Mouse (Mus musculus) monocyte, adult 2 months (primary cell): ENCODE measurements around the gene Gamt.
"Not testable (repeated sequence)": the region's sequence is repeated elsewhere in the genome, so short reads cannot be mapped to it uniquely, and the experiment has no call there.

Experiments
- DNase-seq, 2 experiments: peaks; one replicate each; pipeline ENCODE4 v3.0.0; 2022; ENCODE audit warnings: low spot score in 2 of 2, low read depth in 1 of 2

Gamt gene

DNA sequence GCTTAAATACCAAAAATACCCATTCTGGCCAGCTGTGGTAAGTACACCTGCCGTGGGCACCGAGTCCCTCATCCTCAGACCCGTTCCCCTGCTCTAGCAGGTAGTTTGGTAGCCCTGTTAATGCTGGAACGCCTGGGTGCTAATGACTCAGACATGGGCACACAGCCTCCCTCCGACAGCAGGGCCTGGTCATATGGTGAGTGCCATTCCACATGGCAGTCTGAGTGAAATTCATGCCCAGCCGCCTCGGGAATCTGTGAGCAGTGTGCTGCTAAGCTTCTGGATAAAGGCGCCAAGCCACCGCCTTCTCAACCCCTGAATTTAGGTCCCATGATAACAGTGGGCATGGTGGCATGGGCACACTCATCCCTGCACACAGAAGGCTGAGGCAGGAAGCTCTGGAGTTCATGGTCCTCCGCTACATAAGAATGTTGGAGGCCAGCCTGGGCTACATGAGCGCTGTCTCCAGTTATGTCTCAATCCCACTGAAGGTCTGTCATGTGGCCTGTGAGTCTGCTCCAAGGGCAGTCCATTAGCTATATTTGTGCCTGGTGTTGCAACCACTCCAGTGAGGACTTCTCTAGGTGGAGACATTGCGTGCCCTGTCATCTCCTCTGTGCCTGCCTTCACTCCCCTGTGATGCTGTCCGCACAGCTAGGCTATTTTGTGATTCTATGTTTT is 24.5 kb downstream of the Gamt start:
- DNase-seq, result no peak

DNA sequence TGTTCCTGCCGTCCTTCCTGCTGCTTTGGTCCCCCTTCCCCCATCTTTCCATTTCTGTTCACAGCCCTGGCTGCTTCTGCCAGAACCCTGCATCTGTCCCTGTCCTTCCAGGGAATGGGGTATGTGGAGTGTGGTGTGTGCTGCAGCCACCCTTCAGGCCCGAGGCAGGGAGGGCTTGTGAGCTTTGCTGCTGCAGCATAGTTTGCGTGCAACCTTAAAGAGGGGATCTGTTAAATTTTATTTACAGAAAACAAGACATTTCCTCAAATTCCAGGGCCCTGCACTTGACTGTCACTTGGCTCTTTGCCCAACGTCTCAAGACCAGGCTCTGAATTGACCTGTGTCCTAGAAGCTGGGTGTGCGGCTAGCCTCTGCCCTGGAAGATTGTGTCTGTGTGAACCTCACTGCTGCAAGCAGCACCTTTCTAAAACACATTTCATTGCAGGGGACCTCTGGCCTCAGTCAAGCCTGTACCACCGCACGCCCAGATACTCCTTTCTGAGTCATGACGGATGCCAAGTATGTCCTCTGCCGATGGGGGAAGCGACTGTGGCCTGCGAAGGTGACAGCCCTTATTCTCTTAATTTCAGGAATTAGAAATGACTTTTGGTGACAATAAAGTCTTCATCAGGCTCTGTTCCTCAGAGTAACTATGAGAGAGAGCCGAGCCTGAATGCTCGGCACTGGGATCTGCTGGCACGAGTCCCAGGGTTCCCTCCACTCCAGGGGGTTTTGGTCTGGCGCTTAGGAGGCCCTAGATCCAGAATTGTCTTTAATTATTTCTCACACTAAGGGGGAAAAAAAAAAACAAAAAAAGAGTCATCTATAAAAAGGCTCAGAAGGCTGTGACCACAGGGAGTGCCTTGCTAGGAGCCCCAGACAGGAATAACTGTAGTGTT is 32.7 kb downstream of the Gamt start:
- DNase-seq, result no peak

DNA sequence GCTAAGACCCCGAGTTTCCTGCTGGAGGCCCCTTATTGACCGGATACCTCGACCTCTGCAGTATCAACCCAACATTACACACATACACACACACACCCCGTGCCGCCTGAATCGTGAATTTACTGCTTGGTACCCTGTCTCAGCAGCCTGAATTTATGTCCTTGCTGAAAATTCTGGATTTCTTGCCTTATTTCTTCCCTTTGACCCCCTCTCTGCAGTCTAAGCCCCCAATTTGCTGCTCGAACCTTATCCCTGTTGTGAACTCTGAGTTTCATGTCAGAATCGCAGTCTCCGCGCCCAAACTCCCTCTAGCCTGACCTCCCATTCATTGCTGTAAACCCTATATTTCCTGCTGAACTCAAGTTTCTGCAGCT is 33.7 kb downstream of the Gamt start:
- no peak for DNase-seq

DNA sequence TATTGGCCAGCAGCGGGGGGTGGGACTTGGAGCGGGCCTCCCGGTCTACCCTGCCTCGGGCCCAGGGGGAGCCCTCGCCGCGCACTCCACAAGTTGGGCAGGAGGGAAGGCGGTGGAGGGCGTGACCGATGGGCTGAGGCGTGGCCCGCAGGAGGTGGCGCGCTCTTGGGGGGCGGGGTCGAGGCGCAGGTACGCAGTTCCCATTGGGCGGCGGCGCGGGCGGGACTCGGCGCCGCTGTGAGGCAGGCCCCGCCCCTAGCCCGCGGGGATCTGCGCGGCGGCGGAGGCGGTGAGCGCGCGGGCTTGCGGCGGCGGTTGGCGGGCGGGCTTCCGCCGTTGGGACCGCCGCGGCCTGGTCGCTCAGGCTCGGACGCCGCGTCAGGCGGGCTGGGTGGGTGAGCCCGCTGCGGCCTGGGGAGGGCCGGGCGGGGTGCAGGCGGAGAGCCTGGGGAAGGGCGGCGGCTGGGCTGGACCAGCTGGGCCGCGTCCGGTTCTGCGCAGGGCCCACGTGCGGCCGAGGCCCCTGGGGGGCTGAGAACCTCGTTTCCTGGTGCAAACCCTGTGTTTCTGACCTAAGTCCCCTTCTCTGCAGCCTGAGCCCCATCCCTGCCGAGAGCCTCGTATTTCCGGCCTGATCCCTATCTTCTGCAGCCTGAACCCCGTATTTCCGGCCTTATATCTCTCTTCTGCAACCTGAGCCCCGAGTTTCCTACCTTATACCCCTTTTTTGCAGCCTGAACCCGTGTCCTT is 34.2 kb downstream of the Gamt start, which contains the start of gene Mum1:
Gene Mum1, plus strand, starts transcription at position 19 of the 750 bp plus-strand sequence.
- DNase-seq, result peak; percentile 93 to 96

DNA sequence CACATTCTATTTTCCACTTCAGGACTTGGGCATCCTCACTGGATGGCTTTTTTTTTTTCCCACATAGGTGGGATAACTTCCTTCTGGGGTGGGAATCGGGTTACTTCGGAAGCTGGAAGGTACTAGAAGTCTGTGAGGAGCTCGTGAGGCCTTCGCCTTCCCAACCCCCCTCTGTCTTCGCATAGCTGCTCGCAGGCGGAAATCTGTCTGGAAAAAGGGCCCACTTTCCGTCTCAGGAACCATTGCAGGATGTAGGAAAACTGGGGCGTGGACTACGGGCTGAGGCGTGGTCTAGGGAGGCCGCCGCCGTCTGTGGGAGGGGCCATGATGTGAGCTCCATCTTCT is 34.8 kb downstream of the Gamt start:
- no peak for DNase-seq

DNA sequence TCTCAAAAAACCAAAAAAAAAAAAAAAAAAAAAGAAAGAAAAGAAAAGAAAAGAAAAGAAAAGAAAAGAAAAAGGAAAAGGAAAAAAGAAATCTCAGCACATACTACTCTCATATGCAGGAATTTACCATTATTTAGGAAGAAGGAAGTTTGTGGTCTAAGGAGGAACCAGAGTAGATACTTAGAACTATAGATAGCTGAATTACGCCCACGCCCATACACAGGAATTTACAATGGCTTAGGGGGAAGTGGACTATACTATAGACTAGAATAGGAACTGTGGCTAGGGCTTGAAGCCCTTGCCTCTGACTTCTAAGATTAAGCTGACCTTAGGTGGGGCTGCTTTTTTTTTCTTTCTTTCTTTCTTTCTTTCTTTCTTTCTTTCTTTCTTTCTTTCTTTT is 37.7 kb downstream of the Gamt start:
- DNase-seq, result peak in 1 of 2 experiments; percentile 21

DNA sequence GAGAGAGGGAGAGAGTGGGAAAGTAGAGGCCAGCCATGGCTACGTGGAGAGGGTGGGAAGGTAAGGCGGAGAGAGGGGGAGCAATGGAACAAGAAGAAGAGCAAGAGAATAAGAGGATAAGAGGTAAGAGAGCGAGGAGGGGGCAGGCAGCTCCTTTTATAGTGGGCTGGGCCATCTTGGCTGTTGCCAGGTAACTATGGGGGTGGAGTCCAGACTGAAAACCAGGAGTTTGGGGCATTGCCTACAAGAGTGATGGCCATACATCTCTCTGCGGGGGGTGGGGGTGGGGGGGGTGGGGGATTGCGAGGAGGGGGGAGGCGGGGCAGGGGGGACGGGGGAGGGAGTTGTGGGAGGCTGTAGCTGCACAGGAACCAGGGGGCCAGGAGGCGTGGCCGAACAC is 40.1 kb downstream of the Gamt start:
- DNase-seq, result no peak

DNA sequence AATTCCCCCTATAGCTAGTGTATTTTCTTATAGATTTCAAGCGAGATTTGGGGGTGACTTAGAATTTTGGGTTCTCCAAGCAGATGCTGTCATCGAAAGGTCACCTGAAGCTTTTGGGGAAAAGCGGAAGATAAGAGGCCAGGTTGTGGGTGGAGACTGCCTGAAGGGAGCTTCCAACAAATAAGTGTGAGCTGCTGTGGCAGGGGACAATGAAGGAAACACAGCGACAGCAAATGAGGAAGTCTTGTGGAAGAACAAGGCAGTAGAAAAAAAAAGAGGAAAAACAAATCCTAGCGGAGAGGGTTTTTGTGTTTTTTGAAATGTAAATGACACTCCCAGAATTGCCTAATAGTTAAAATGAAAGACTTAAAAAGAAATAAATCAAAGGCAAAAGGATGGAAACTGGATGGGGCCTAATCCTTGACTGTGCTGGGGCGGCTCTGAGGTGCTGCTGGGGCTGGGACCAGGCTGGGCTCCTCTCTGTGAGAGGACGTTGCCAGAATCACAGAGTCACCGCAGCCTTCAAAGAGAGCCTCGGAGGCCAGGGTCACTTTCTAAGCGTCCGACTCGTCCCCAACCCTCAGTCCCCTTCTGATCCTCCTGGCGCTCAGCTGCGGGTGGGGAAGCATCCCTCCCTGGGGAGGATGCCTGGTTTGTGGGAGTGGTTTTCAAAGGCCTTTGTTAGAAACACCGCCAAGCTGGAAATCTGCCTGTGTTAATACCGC is 45.6 kb downstream of the Gamt start:
- DNase-seq, result no peak

DNA sequence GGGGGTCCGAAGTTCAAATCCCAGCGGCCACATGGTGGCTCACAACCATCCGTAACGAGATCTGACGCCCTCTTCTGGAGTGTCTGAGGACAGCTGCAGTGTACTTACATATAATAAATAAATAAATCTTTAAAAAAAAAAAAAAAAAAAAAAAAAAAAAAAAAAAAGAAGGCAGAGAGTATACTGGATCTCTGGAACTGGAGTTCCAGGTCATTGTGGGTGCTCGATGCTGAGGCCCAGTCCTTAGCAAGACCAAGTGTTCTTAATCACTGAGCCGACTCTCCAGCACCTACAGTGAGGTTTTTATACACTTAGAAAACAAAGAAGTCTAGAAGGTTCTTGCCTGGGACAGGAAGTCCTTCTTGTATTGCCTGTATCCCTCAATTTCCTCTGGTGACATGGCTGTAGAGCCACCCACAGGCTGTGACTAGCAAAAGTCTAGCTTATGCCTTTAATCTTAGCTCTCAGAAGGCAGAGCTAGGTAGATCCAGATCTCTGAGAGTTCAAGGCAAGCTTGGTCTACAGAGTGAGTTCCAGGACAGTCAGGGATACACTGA is 49.2 kb downstream of the Gamt start:
- DNase-seq, result not testable (repeated sequence)

DNA sequence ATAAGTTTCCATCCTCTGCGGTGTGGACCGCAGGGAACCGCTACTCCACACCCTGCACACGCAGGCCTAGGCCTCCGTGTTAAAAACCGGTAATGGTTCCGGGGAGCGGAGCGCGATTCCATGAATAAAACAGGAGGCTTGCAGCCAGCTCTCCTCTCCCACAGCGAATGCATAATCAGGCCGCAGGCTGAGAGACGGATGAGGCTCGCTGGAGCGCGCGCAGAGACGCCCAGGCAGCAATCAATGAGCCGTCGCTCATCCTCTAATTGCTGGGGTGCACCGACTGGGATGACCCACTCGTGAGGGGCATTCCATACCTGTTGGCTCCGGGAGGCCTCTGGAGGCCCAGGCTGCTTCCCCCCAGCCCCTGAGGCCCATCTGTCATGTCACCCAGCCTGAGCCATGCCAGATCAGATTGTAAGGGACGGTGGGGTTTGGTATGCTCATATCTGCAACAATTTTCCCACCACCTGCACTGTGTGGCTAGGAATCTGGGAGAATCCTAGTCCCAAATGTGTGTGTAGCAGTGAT is 51.9 kb downstream of the Gamt start:
- DNase-seq, result no peak

DNA sequence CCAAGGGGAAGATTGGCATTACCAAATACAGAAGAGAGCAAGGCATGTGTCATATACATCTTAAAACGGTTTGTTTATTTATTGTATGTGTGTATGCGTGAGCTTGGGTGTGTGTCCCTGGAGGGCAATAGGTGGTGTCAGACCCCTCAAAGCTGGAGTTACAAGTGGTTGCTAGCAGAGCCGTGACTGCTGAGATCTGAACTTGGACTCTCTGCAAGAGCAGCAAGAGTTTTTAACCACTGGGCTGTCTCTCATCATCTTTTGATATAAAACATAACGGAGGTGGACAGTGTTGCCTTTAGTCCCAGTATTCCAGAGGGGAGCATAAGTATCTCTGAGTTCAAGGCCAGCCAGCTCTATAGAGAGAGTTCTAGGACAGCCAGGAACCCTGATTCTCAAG is 52.6 kb downstream of the Gamt start:
- DNase-seq, result no peak
